ENCODE assay signal across 29 mouse cellular contexts in the genomic region with DNA sequence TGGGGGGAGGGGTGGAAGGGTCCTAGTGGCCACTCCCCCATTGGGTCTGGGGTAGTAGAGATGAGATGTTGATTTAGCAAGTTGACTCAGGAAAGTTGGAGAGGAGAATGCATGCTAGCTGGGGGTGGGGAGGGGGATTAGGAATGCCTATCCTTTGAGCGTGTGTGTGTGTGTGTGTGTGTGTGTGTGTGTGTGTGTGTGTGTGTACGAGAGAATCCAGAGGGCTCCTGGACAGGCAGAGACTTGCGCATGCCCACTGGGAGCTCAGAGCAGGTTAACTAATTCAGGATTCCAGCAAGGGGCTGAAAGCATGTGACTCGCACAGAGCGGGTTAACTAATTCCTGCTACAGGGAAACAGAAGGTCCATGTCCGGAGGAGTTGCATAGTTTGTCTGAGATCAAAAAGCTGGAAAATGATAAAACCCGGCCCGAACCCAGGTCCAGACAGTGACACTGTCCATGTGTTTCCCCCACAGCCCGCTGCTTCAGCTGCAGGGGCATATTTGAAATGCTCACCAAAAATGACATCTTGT.
DNase-seq lines count a peak whose midpoint lies in the region; ATAC-seq and TF ChIP-seq lines count a peak whose summit lies in the region.
"Had no signal": no experiment of that assay in that cellular context is flagged by ENCODE, and none has a peak within 500 bp of the region (broad histone marks: within the 10 kb centered on the region; RNA-seq: fewer than 3 reads in every experiment).

No protein-coding gene starts in this region.

- no peak overlapping the region for H3K9ac ChIP-seq in kidney, embryonic 15.5 days
- H3K9ac ChIP-seq in midbrain, embryonic 15.5 days = no peak overlapping the region
- H3K9ac ChIP-seq: embryonic facial prominence, embryonic 13.5 days; heart, embryonic 12.5 days; hindbrain, embryonic 15.5 days; limb, embryonic 12.5 days; neural tube, embryonic 15.5 days had no signal

- H3K4me2 ChIP-seq in kidney, embryonic 15.5 days = no peak overlapping the region
- H3K4me2 ChIP-seq in midbrain, embryonic 15.5 days = no peak overlapping the region
- H3K4me2 ChIP-seq: embryonic facial prominence, embryonic 13.5 days; heart, embryonic 12.5 days; hindbrain, embryonic 15.5 days; limb, embryonic 12.5 days; neural tube, embryonic 15.5 days had no signal

- 0 out of 2 replicates have a peak, but pooled peaks cover 5% of the 10 kb centered on the region for H3K4me1 ChIP-seq in kidney, embryonic 15.5 days
- peaks cover 37% of the 10 kb centered on the region for H3K4me1 ChIP-seq in midbrain, embryonic 10.5 days
- 0 out of 2 replicates have a peak, but pooled peaks cover 8% of the 10 kb centered on the region for H3K4me1 ChIP-seq in midbrain, embryonic 15.5 days
- H3K4me1 ChIP-seq: megakaryocyte, embryonic 14.5 days had no signal

- ATAC-seq in kidney, embryonic 15.5 days (replicated peaks; ENCODE audit: low FRiP score) = 0 out of 2 replicates have a peak, but pooled peaks have one; percentile 18
- no peak for ATAC-seq in midbrain, embryonic 15.5 days (replicated peaks)
- ATAC-seq in erythroid progenitor cell, adult 5-6 weeks (replicated peaks; ENCODE audit: low FRiP score, poor library complexity, severe bottlenecking) = no peak
- ATAC-seq: CD4-positive, CD25-positive, alpha-beta regulatory T cell, adult 4 months; forebrain, embryonic 16.5 days; inflammation-experienced regulatory T-cells, adult 6 months had no signal

- no peak overlapping the region for H3K4me3 ChIP-seq in kidney, embryonic 15.5 days (replicated peaks)
- no peak overlapping the region for H3K4me3 ChIP-seq in midbrain, embryonic 10.5 days
- no peak overlapping the region for H3K4me3 ChIP-seq in midbrain, embryonic 15.5 days
- H3K4me3 ChIP-seq: embryonic facial prominence, embryonic 13.5 days; heart, adult 2 months; heart, embryonic 12.5 days; hindbrain, embryonic 15.5 days; left cerebral cortex, adult 2 months; limb, embryonic 12.5 days; megakaryocyte, embryonic 14.5 days; neural tube, embryonic 15.5 days had no signal

- H3K9me3 ChIP-seq in kidney, embryonic 15.5 days (replicated peaks) = no peaks in the 10 kb centered on the region
- no peaks in the 10 kb centered on the region for H3K9me3 ChIP-seq in midbrain, embryonic 10.5 days (replicated peaks)
- no peaks in the 10 kb centered on the region for H3K9me3 ChIP-seq in midbrain, embryonic 15.5 days
- H3K9me3 ChIP-seq: embryonic facial prominence, embryonic 13.5 days; heart, embryonic 12.5 days; hindbrain, embryonic 15.5 days; limb, embryonic 12.5 days; megakaryocyte, embryonic 14.5 days; neural tube, embryonic 15.5 days had no signal

- H3K27ac ChIP-seq in kidney, embryonic 15.5 days = no peak overlapping the region
- H3K27ac ChIP-seq in midbrain, embryonic 10.5 days (replicated peaks) = no peak overlapping the region; the same call in 1 of the 2 replicates
- no peak overlapping the region for H3K27ac ChIP-seq in midbrain, embryonic 15.5 days
- H3K27ac ChIP-seq: embryonic facial prominence, embryonic 13.5 days; heart, adult 2 months; hindbrain, embryonic 15.5 days; left cerebral cortex, adult 2 months; limb, embryonic 12.5 days; neural tube, embryonic 15.5 days had no signal

- H3K36me3 ChIP-seq in kidney, embryonic 15.5 days = peaks cover 52% of the 10 kb centered on the region
- H3K36me3 ChIP-seq in midbrain, embryonic 10.5 days = no peaks in the 10 kb centered on the region
- no peaks in the 10 kb centered on the region for H3K36me3 ChIP-seq in midbrain, embryonic 15.5 days (replicated peaks)
- H3K36me3 ChIP-seq: embryonic facial prominence, embryonic 13.5 days; heart, embryonic 12.5 days; hindbrain, embryonic 15.5 days had no signal

- DNase-seq in kidney, postnatal 25 days = no peak
- peak; percentile 37 for DNase-seq in midbrain, embryonic 10.5 days (ENCODE audit: low spot score)
- DNase-seq in brain, embryonic 14.5 days (ENCODE audit: low read depth) = peak; percentile 26
- peak; percentile 23 for DNase-seq in embryo, embryonic 9.5 days (ENCODE audit: extremely low spot score)
- DNase-seq in left cerebral cortex, adult 11 months (ENCODE audit: low spot score) = no peak
- DNase-seq: adrenal gland, postnatal 14 days; cerebellum, adult 11-12 months; cerebellum, adult 9-11 months; heart, adult 2 months; heart, postnatal 4 days; kidney, adult 11 months; lung, postnatal 4 days; right cerebral cortex, adult 18-20 months; spleen, adult 18-20 months; thymus, adult 2 months; thymus, postnatal 36 days had no signal

- 50% methylated on average over 9 of the region's 9 CpGs for WGBS in kidney, embryonic 15.5 days
- 62% methylated on average over 9 of the region's 9 CpGs for WGBS in midbrain, embryonic 10.5 days
- WGBS in midbrain, embryonic 15.5 days = 40% methylated on average over 9 of the region's 9 CpGs

- no peak for TF ChIP-seq POLR2A in brain, embryonic 14.5 days (IDR thresholded peaks at IDR 0.05; ENCODE audit: borderline replicate concordance, extremely low read depth, insufficient read depth, insufficient read length, poor library complexity, severe bottlenecking)

- H3K27me3 ChIP-seq in kidney, embryonic 15.5 days = no peaks in the 10 kb centered on the region
- H3K27me3 ChIP-seq in midbrain, embryonic 10.5 days (ENCODE audit: low read depth, poor library complexity, severe bottlenecking) = peaks cover 7% of the 10 kb centered on the region; the same call in 1 of the 2 replicates
- no peaks in the 10 kb centered on the region for H3K27me3 ChIP-seq in midbrain, embryonic 15.5 days (replicated peaks)
- H3K27me3 ChIP-seq: embryonic facial prominence, embryonic 13.5 days; hindbrain, embryonic 15.5 days; limb, embryonic 12.5 days; neural tube, embryonic 15.5 days had no signal

- TF ChIP-seq CTCF in brain, embryonic 14.5 days (IDR thresholded peaks at IDR 0.05; ENCODE audit: borderline replicate concordance, extremely low read depth, insufficient read depth, insufficient read length) = no peak

Comparison
In these comparisons a context has a peak if more than half of its experiments do, and no peak if none do; other contexts are left out.
1. DNase-seq: peak in midbrain, embryonic 10.5 days (single experiment), brain, embryonic 14.5 days (single experiment) and embryo, embryonic 9.5 days (single experiment); none in kidney, postnatal 25 days (0 of 2) and left cerebral cortex, adult 11 months (single experiment).